Mouse (Mus musculus): ENCODE results near the gene Adgra1. TPM values are rescaled to one million over a fixed set of nuclear protein-coding genes. Genes with fewer than 3 reads are reported as not detected.

Gene Adgra1
- total RNA-seq, 2 experiments from 2014 or later = 0.10 to 0.16 TPM

GRCm38 (mm10) chr7:139909469-139909868 lies 75.5 kb downstream of the Adgra1 start:
- no peak for DNase-seq

DNA sequence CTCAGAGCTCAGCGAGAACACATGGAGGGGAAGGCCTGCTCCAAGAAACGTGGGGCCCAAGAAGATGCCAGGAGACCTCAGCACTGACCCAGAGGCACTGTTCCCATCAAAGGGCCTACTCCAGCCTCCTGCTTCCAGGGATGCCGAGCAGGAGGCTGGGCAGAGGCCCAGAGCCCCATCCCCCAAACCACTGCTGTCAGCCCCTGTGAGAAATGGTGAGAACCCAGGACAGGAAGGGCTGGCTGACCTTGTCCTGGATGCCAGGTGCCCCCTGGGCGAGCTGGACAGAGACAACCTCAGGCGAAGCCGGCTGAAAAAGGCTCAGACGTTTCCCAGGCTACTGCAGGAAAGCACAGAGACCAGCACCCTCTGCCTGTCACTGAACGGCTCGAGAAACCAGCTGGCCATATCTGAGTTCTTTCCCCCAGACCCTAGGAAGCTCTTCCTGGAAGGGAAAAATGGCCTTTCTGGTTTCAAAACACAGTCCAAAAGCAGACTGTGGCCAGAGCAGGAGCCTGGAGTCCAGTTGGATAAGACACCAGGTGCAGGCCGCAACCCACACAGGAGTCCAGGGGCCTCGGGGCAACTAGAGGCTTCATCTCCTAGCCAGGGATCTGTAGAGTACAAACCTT lies 76.3 kb downstream of the Adgra1 start:
- DNase-seq = no peak

DNA sequence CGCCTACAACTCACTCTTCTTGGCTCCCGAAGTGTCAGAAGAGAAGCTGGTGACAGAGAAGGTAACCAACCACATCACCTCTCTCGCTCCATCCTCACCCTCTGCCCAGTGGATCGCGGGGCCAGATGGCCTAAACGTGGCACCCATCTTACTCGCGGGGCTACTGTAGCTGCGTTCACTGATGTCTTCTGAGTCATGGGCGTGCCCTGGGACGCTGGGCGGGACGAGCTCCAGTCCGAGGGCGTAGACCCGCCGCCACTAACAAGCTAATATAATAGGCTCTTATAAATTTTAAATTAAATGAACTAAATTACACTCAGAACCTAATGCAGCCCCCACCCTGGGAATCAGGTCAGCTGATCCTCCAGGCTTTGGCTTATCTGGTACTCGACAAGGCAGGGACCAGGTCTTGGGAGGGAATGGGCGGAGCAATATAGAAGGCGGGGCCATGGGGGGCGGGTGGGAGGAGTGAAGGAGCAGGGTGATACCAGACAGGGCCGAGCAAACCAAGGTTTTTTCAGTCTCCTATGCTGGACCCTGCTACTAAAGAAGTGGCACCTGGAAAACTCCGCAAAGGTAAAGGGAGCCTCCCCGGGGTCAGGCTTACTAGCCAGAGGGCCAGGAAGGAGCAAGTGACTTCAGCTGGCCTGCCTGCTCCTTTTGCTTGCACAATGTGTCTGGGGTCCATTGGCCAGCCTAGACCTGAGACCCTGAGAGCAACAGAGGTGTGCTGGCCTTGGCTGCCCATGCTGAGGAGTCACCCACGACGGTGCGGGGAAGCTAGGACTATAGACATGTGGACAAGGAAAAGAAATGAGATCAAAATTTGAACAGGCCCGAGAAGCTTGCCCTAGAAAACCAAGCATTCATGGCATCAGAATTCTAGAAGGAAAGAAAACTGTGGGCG lies 80.4 kb downstream of the Adgra1 start:
- DNase-seq = no peak

GRCm38 (mm10) chr7:139915646-139916257 lies 81.8 kb downstream of the Adgra1 start:
- no peak for DNase-seq

GRCm38 (mm10) chr7:139916345-139916744 lies 82.4 kb downstream of the Adgra1 start:
- DNase-seq = no peak

GRCm38 (mm10) chr7:139918262-139918661 lies 84.3 kb downstream of the Adgra1 start:
- DNase-seq = no peak

Other genes with a start within 250 kb of the Adgra1 start
- gene Cfap46, start 150.4 kb upstream of the Adgra1 start, total RNA-seq (2021) = not detected
- under 1 TPM; 0.07 to 0.14 TPM for gene Kndc1, start 60.5 kb downstream of the Adgra1 start, total RNA-seq (2021)
- not detected for gene Utf1, start 109.6 kb downstream of the Adgra1 start, total RNA-seq (2021)
- gene 6430531B16Rik, start 144.6 kb downstream of the Adgra1 start, total RNA-seq (2021) = not detected
- gene Adam8, start 158.4 kb downstream of the Adgra1 start, total RNA-seq (2021) = under 1 TPM; 0.38 to 0.90 TPM
- 10 to 100 TPM; 14.6 to 17.9 TPM for gene Zfp511, start 202.2 kb downstream of the Adgra1 start, total RNA-seq (2021)
- gene Tubgcp2, start 202.5 kb downstream of the Adgra1 start, total RNA-seq (2021) = 10 to 100 TPM; 45.3 to 45.8 TPM
- gene Msx3, start 214.9 kb downstream of the Adgra1 start, total RNA-seq (2021) = not detected
- under 1 TPM in 1 of 2 experiments, not detected in 1; 0.34 TPM for gene Caly, start 248.4 kb downstream of the Adgra1 start, total RNA-seq (2021)